Mouse (Mus musculus): ENCODE measurements around the gene Nupr1.

GRCm38 (mm10) chr7:126601896-126602295 is 28.8 kb downstream of the Nupr1 start:
- TF ChIP-seq CTCF (IDR thresholded peaks at IDR 0.05; ENCODE audit: insufficient read depth, low read depth, low read length) (no peak), POLR2A (IDR thresholded peaks at IDR 0.05; ENCODE audit: insufficient read depth, low read depth, low read length) (no peak)
